Mouse (Mus musculus): Measurements from ENCODE around the gene Arid1b. TPM values are rescaled to one million over a fixed set of nuclear protein-coding genes. Genes with fewer than 3 reads are reported as not detected.

The Arid1b gene
- polyA plus RNA-seq, 1 experiment from 2014 or later = 14.8 TPM

GRCm38 (mm10) chr17:5262788-5263187 is 268.7 kb downstream of the Arid1b start:
- Histone ChIP-seq H3K9me3 (ENCODE audit: control insufficient read depth, low read length) (no peaks in the 10 kb centered on the region), H3K9ac (ENCODE audit: low read length) (no peak overlapping the region), H3K4me1 (ENCODE audit: control insufficient read depth, insufficient read depth, low read length) (0 out of 2 replicates have a peak, but pooled peaks cover 4% of the 10 kb centered on the region), H3K4me2 (ENCODE audit: low read depth, severe bottlenecking) (no peak overlapping the region), H3K27me3 (ENCODE audit: control insufficient read depth, insufficient read depth, low read length) (no peaks in the 10 kb centered on the region), H3K27ac (replicated peaks; ENCODE audit: low read depth, low read length) (no peak overlapping the region), H3K36me3 (ENCODE audit: control insufficient read depth, insufficient read depth, low read length) (no peaks in the 10 kb centered on the region), H3K4me3 (ENCODE audit: low read depth, low read length) (no peak overlapping the region)
- no peak for DNase-seq (ENCODE audit: low spot score)
- WGBS = 79% methylated on average over 4 of the region's 4 CpGs
- no peak for ATAC-seq (ENCODE audit: insufficient number of reproducible peaks, low FRiP score, low TSS enrichment, low read depth)

DNA sequence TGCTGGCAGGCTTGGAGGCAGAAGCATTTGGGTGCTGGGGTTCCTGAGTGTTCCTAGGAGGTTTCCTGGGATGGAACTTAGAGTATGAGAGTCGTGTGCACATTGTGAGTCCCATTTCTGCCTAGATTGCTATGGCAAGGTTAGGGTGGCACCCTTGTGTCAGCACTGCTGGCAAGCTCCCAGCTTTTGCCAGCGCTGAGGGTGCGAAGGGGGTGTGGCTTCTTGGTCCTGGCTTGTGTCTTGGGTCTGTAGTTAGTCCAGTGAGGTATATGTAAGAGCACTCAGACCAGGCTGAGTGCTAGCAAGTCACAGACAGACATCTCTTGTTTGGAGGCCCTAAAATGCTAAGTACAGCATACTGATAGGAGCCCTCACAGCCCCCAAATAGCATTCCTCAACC is 270.7 kb downstream of the Arid1b start:
- Histone ChIP-seq H3K36me3 (ENCODE audit: control insufficient read depth, insufficient read depth, low read length) (no peaks in the 10 kb centered on the region), H3K9ac (ENCODE audit: low read length) (no peak overlapping the region), H3K9me3 (ENCODE audit: control insufficient read depth, low read length) (no peaks in the 10 kb centered on the region), H3K4me2 (ENCODE audit: low read depth, severe bottlenecking) (no peak overlapping the region), H3K27ac (replicated peaks; ENCODE audit: low read depth, low read length) (no peak overlapping the region), H3K4me3 (ENCODE audit: low read depth, low read length) (no peak overlapping the region), H3K4me1 (ENCODE audit: control insufficient read depth, insufficient read depth, low read length) (0 out of 2 replicates have a peak, but pooled peaks cover 4% of the 10 kb centered on the region), H3K27me3 (ENCODE audit: control insufficient read depth, insufficient read depth, low read length) (no peaks in the 10 kb centered on the region)
- 94% methylated on average over 3 of the region's 3 CpGs for WGBS
- DNase-seq (ENCODE audit: low spot score) (no peak), ATAC-seq (ENCODE audit: insufficient number of reproducible peaks, low FRiP score, low TSS enrichment, low read depth) (no peak)

GRCm38 (mm10) chr17:5265615-5266014 is 271.5 kb downstream of the Arid1b start:
- no peak for DNase-seq (ENCODE audit: low spot score)
- H3K36me3 ChIP-seq (ENCODE audit: control insufficient read depth, insufficient read depth, low read length) = no peaks in the 10 kb centered on the region
- H3K4me3 ChIP-seq (ENCODE audit: low read depth, low read length) = no peak overlapping the region
- H3K27me3 ChIP-seq (ENCODE audit: control insufficient read depth, insufficient read depth, low read length) = no peaks in the 10 kb centered on the region
- no peak for ATAC-seq (ENCODE audit: insufficient number of reproducible peaks, low FRiP score, low TSS enrichment, low read depth)
- 88% methylated on average over 6 of the region's 6 CpGs for WGBS
- no peak overlapping the region for H3K4me2 ChIP-seq (ENCODE audit: low read depth, severe bottlenecking)
- 0 out of 2 replicates have a peak, but pooled peaks cover 4% of the 10 kb centered on the region for H3K4me1 ChIP-seq (ENCODE audit: control insufficient read depth, insufficient read depth, low read length)
- no peak overlapping the region for H3K9ac ChIP-seq (ENCODE audit: low read length)
- H3K9me3 ChIP-seq (ENCODE audit: control insufficient read depth, low read length) = no peaks in the 10 kb centered on the region
- H3K27ac ChIP-seq (replicated peaks; ENCODE audit: low read depth, low read length) = no peak overlapping the region

DNA sequence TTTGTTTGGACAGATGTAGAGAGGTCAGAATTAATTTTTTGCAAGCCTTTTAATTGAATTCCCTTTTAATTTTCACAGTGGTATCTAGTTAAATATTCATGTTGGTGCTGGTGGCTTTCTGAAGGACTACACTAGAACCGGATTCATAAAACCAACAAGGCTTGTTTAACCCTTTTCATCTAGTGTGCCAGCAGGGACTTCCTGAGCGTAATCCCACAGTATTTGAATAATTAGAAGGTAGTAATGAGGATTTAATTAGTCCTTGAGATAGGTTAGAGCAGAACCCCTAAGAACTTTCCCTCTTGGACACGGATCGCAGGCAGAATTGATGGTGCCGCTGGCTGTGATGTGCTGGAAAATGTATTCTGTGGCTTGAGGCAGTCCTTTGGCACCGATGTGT is 273.6 kb downstream of the Arid1b start:
- H3K4me1 ChIP-seq (ENCODE audit: control insufficient read depth, insufficient read depth, low read length) = no peaks in the 10 kb centered on the region
- WGBS = 87% methylated on average over 6 of the region's 6 CpGs
- H3K27ac ChIP-seq (replicated peaks; ENCODE audit: low read depth, low read length) = no peak overlapping the region
- no peak for DNase-seq (ENCODE audit: low spot score)
- no peak overlapping the region for H3K9ac ChIP-seq (ENCODE audit: low read length)
- ATAC-seq (ENCODE audit: insufficient number of reproducible peaks, low FRiP score, low TSS enrichment, low read depth) = no peak
- H3K27me3 ChIP-seq (ENCODE audit: control insufficient read depth, insufficient read depth, low read length) = no peaks in the 10 kb centered on the region
- H3K4me2 ChIP-seq (ENCODE audit: low read depth, severe bottlenecking) = no peak overlapping the region
- no peak overlapping the region for H3K4me3 ChIP-seq (ENCODE audit: low read depth, low read length)
- H3K36me3 ChIP-seq (ENCODE audit: control insufficient read depth, insufficient read depth, low read length) = no peaks in the 10 kb centered on the region
- no peaks in the 10 kb centered on the region for H3K9me3 ChIP-seq (ENCODE audit: control insufficient read depth, low read length)

DNA sequence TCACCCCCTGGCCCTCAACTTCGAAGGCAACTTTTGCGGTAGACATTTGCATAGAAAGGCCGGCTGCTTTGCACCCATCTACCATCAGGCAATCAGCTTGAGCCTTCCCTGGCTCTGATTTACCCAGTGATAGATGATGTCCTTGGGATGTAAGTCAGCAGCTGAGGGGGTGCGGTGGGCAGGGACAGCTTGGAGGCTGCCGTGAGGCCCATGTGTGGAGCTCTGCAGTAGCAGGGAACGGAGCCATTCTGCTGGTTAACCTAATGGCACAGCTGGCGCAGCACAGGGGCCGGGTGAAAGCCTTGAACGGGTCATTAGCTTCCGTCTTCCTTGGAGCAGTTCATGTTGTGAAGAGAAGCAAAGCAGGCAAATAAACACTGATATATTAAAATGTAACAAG is 275.2 kb downstream of the Arid1b start:
- H3K36me3 ChIP-seq (ENCODE audit: control insufficient read depth, insufficient read depth, low read length) = no peaks in the 10 kb centered on the region
- H3K4me1 ChIP-seq (ENCODE audit: control insufficient read depth, insufficient read depth, low read length) = no peaks in the 10 kb centered on the region
- WGBS = 87% methylated on average over 10 of the region's 10 CpGs
- H3K9ac ChIP-seq (ENCODE audit: low read length) = no peak overlapping the region
- H3K27ac ChIP-seq (replicated peaks; ENCODE audit: low read depth, low read length) = no peak overlapping the region
- DNase-seq (ENCODE audit: low spot score) (no peak), ATAC-seq (ENCODE audit: insufficient number of reproducible peaks, low FRiP score, low TSS enrichment, low read depth) (no peak)
- no peaks in the 10 kb centered on the region for H3K9me3 ChIP-seq (ENCODE audit: control insufficient read depth, low read length)
- no peak overlapping the region for H3K4me3 ChIP-seq (ENCODE audit: low read depth, low read length)
- H3K4me2 ChIP-seq (ENCODE audit: low read depth, severe bottlenecking) = no peak overlapping the region
- no peaks in the 10 kb centered on the region for H3K27me3 ChIP-seq (ENCODE audit: control insufficient read depth, insufficient read depth, low read length)

- Histone ChIP-seq H3K27ac (replicated peaks; ENCODE audit: low read depth, low read length) (no peak overlapping the region), H3K4me1 (ENCODE audit: control insufficient read depth, insufficient read depth, low read length) (no peaks in the 10 kb centered on the region), H3K4me2 (ENCODE audit: low read depth, severe bottlenecking) (no peak overlapping the region), H3K9ac (ENCODE audit: low read length) (no peak overlapping the region), H3K9me3 (ENCODE audit: control insufficient read depth, low read length) (no peaks in the 10 kb centered on the region), H3K27me3 (ENCODE audit: control insufficient read depth, insufficient read depth, low read length) (no peaks in the 10 kb centered on the region), H3K4me3 (ENCODE audit: low read depth, low read length) (no peak overlapping the region), H3K36me3 (ENCODE audit: control insufficient read depth, insufficient read depth, low read length) (no peaks in the 10 kb centered on the region)
- WGBS = 92% methylated on average over 16 of the region's 16 CpGs
- ATAC-seq (ENCODE audit: insufficient number of reproducible peaks, low FRiP score, low TSS enrichment, low read depth) (no peak), DNase-seq (ENCODE audit: low spot score) (no peak)
Observed at GRCm38 (mm10) chr17:5269774-5270173, 275.6 kb downstream of the Arid1b start.

GRCm38 (mm10) chr17:5270823-5271222 is 276.7 kb downstream of the Arid1b start:
- H3K4me1 ChIP-seq (ENCODE audit: control insufficient read depth, insufficient read depth, low read length) = no peaks in the 10 kb centered on the region
- H3K4me2 ChIP-seq (ENCODE audit: low read depth, severe bottlenecking) = no peak overlapping the region
- no peak overlapping the region for H3K4me3 ChIP-seq (ENCODE audit: low read depth, low read length)
- no peak overlapping the region for H3K9ac ChIP-seq (ENCODE audit: low read length)
- ATAC-seq (ENCODE audit: insufficient number of reproducible peaks, low FRiP score, low TSS enrichment, low read depth) (no peak), DNase-seq (ENCODE audit: low spot score) (no peak)
- WGBS = 80% methylated on average over 6 of the region's 6 CpGs
- H3K9me3 ChIP-seq (ENCODE audit: control insufficient read depth, low read length) = no peaks in the 10 kb centered on the region
- H3K27ac ChIP-seq (replicated peaks; ENCODE audit: low read depth, low read length) = no peak overlapping the region
- no peaks in the 10 kb centered on the region for H3K36me3 ChIP-seq (ENCODE audit: control insufficient read depth, insufficient read depth, low read length)
- H3K27me3 ChIP-seq (ENCODE audit: control insufficient read depth, insufficient read depth, low read length) = no peaks in the 10 kb centered on the region

GRCm38 (mm10) chr17:5273118-5273517 is 279.0 kb downstream of the Arid1b start:
- Histone ChIP-seq H3K36me3 (ENCODE audit: control insufficient read depth, insufficient read depth, low read length) (no peaks in the 10 kb centered on the region), H3K27me3 (ENCODE audit: control insufficient read depth, insufficient read depth, low read length) (no peaks in the 10 kb centered on the region), H3K4me3 (ENCODE audit: low read depth, low read length) (no peak overlapping the region), H3K4me1 (ENCODE audit: control insufficient read depth, insufficient read depth, low read length) (no peaks in the 10 kb centered on the region), H3K9ac (ENCODE audit: low read length) (no peak overlapping the region), H3K4me2 (ENCODE audit: low read depth, severe bottlenecking) (no peak overlapping the region), H3K9me3 (ENCODE audit: control insufficient read depth, low read length) (no peaks in the 10 kb centered on the region), H3K27ac (replicated peaks; ENCODE audit: low read depth, low read length) (no peak overlapping the region)
- 96% methylated on average over 3 of the region's 3 CpGs for WGBS
- DNase-seq (ENCODE audit: low spot score) (no peak), ATAC-seq (ENCODE audit: insufficient number of reproducible peaks, low FRiP score, low TSS enrichment, low read depth) (no peak)

DNA sequence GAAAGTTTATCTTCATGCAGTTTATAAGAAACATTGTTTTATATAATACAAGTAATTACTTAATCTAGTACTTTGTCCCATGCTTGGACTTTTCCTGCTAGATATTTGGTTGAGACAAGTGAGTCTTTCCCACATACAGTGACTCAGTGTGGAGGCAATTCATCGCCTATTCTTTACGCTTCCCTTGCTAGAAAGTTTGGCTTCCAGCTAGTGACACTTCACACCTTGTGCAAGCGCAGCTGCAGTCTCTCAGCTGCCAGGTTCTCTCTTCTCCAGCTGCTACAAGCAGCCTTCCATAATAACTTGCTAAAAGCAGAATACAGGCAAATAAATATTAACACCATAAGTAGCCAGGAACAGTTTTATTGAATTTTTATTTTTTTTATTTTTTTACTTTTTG is 279.6 kb downstream of the Arid1b start:
- Histone ChIP-seq H3K36me3 (ENCODE audit: control insufficient read depth, insufficient read depth, low read length) (no peaks in the 10 kb centered on the region), H3K27me3 (ENCODE audit: control insufficient read depth, insufficient read depth, low read length) (no peaks in the 10 kb centered on the region), H3K9ac (ENCODE audit: low read length) (no peak overlapping the region), H3K4me2 (ENCODE audit: low read depth, severe bottlenecking) (no peak overlapping the region), H3K4me3 (ENCODE audit: low read depth, low read length) (no peak overlapping the region), H3K9me3 (ENCODE audit: control insufficient read depth, low read length) (no peaks in the 10 kb centered on the region), H3K4me1 (ENCODE audit: control insufficient read depth, insufficient read depth, low read length) (no peaks in the 10 kb centered on the region), H3K27ac (replicated peaks; ENCODE audit: low read depth, low read length) (no peak overlapping the region)
- ATAC-seq (ENCODE audit: insufficient number of reproducible peaks, low FRiP score, low TSS enrichment, low read depth) = no peak
- DNase-seq (ENCODE audit: low spot score) = no peak
- 83% methylated on average over 3 of the region's 3 CpGs for WGBS
